Mouse (Mus musculus): ENCODE results near the gene Mrpl33.

DNA sequence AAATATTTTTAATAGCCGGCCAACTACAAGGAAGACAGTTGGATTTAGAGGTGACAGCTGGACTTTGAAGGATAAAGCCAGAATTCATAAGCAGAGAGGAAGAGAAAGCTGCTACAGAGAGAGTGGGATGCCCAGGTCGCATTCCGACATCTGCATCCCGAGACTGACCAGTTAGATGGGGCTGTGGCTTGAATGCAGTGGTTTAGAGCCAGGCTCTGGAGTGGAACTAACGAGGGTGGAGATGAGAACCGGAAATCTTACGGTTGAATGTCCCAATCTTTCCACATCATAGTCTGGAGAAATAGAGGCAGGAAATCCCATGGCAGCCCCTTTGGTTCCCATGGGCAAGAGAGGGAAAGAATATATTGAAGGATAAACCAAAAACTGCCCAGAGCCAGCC is 30.7 kb upstream of the Mrpl33 start:
- TF ChIP-seq CTCF (IDR thresholded peaks at IDR 0.05; ENCODE audit: low read depth, low read length) (no peak), TAL1 (conservative IDR thresholded peaks at IDR 0.05; ENCODE audit: low read depth, low read length) (no peak), GATA1 (IDR thresholded peaks at IDR 0.05; ENCODE audit: borderline replicate concordance, low read length) (no peak)
